8 mouse cellular contexts compared by ENCODE assay signal in the genomic region with DNA sequence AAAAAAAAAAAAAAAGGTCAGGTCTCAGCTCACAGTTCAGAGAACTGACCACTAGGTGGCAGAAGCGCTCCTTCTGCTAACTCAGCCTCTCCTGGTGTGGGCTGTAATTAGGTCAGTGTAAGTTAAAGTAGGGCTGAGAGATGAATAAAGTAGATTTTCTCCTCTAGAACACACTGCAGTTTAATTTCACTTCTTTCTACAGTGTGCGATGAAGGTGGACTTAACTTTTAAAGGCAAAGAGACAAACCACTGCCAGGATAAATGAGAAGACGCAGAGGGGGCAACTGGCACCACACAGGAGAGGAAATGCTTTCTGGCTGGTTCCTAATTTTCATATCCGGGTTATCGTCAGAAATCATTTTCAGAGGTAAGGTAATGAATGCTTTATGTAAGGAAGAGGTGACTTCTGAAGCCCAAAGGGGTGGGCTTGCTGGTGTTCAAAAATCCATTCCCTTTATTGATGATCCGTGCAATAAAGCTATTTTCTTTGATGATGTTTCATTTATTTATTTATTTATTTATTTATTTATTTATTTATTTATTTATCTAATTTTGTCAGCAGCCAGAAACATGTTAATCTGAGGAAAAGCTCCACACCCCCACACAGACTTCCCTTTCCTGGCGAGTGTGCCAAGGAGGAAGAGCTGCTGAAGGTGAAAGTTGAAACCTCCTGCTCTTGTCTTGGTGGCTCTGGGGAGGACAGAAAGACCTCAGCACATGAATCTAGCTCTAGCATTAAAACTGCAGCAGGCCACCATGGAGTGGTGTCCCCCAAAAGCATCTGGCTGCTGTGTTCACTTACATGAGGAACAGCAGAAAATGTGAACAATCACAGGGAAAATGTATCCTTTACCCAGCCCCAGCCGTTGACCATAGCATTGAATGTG.
DNase-seq lines count a peak whose midpoint lies in the region; ATAC-seq lines count a peak whose summit lies in the region.

No protein-coding gene starts in this region.

- H3K4me3 ChIP-seq in megakaryocyte, embryonic 14.5 days (replicated peaks): peak overlapping the region; percentile 21

- peak; percentile 97 for ATAC-seq in common myeloid progenitor, adult 5-6 weeks (replicated peaks; ENCODE audit: low read depth, poor library complexity, severe bottlenecking)
- ATAC-seq in inflammation-experienced regulatory T-cells, adult 6 months: peak; percentile 77

- peak; percentile 93 for DNase-seq in adipocyte (ENCODE audit: low spot score)
- peak; percentile 35 for DNase-seq in gastrocnemius, adult 8-10 months (ENCODE audit: low spot score in 2 of 2)
- DNase-seq in left cerebral cortex, adult 9 months (ENCODE audit: low spot score in 2 of 2): peak; percentile 20 to 76
- DNase-seq in right cerebral cortex, adult 2 months (ENCODE audit: low spot score in 2 of 2): peak; percentile 72 to 83
- DNase-seq in urinary bladder, postnatal 10 days (ENCODE audit: low spot score): peak; percentile 40

- no peaks in the 10 kb centered on the region for H3K9me3 ChIP-seq in megakaryocyte, embryonic 14.5 days

- no peaks in the 10 kb centered on the region for H3K36me3 ChIP-seq in megakaryocyte, embryonic 14.5 days (replicated peaks; ENCODE audit: low read length)

- H3K27me3 ChIP-seq in megakaryocyte, embryonic 14.5 days (replicated peaks): no peaks in the 10 kb centered on the region

- peaks cover 9% of the 10 kb centered on the region; the same call in 1 of the 2 replicates for H3K4me1 ChIP-seq in megakaryocyte, embryonic 14.5 days

Comparison
In these comparisons a context has a peak if more than half of its experiments do, and no peak if none do; other contexts are left out.
1. Peak in every context shown above with its lines: DNase-seq, ATAC-seq and H3K4me3 ChIP-seq.
2. DNase-seq: peak in every context shown above with its lines; median percentile 93 in adipocyte; 78 in right cerebral cortex, adult 2 months; 48 in left cerebral cortex, adult 9 months; 40 in urinary bladder, postnatal 10 days; 35 in gastrocnemius, adult 8-10 months.